Mouse (Mus musculus) heart, postnatal 0 days (tissue): ENCODE measurements around the gene Per2. TPM values are rescaled to one million over a fixed set of nuclear protein-coding genes. Genes with fewer than 3 reads are reported as not detected.

ENCODE experiments used
- ATAC-seq: fragments of 200-750 bp; cut with Nextera tagmentation; 2 replicates; pipeline ENCODE4 v1.8.0; 2017; ENCODE audit warnings: low read depth, moderate number of reproducible peaks, moderate library complexity; ENCODE audit not compliant: insufficient read depth
- DNase-seq: peaks from one replicate; pipeline ENCODE4 v3.0.0-alpha.2; 2016; ENCODE audit warnings: low spot score
- H3K27ac ChIP-seq: fragments of 300-500 bp; sonication (generic); 2 replicates; pipeline ENCODE4 v1.5.1; 2014; ENCODE audit warnings: low read depth, mild to moderate bottlenecking
- H3K27me3 ChIP-seq: fragments of 300-500 bp; sonication (generic); 2 replicates; pipeline ENCODE4 v1.6.1; 2014; ENCODE audit warnings: low read length, mixed read lengths; ENCODE audit not compliant: control insufficient read depth, insufficient read depth
- H3K36me3 ChIP-seq: fragments of 300-500 bp; sonication (generic); replicated peaks from 2 replicates; pipeline ENCODE4 v1.6.1; 2014; ENCODE audit warnings: low read length, mixed read lengths; ENCODE audit not compliant: control insufficient read depth, insufficient read depth
- H3K4me1 ChIP-seq: fragments of 300-500 bp; sonication (generic); 2 replicates; pipeline ENCODE4 v1.6.1; 2014; ENCODE audit warnings: antibody characterized with exemption; ENCODE audit not compliant: control insufficient read depth, insufficient read depth
- H3K4me2 ChIP-seq: fragments of 300-500 bp; sonication (generic); 2 replicates; pipeline ENCODE4 v1.6.1; 2014; ENCODE audit warnings: low read depth, mild to moderate bottlenecking, low read length, moderate library complexity
- H3K4me3 ChIP-seq: fragments of 300-500 bp; sonication (generic); 2 replicates; pipeline ENCODE4 v1.5.1; 2014; ENCODE audit warnings: low read depth, low read length
- H3K9ac ChIP-seq: fragments of 300-500 bp; sonication (generic); replicated peaks from 2 replicates; pipeline ENCODE4 v1.6.1; 2014; ENCODE audit warnings: low read depth, low read length, mixed read lengths
- H3K9me3 ChIP-seq: fragments of 300-500 bp; sonication (generic); replicated peaks from 2 replicates; pipeline ENCODE4 v1.6.1; 2016; ENCODE audit warnings: low read length; ENCODE audit not compliant: control insufficient read depth
- CTCF ChIP-seq: IDR thresholded peaks from 2 replicates; pipeline ENCODE4 v1.5.1; 2016; ENCODE audit warnings: antibody characterized with exemption, control low read depth, low read depth
- EP300 ChIP-seq: IDR thresholded peaks from 2 replicates; pipeline ENCODE4 v1.6.1; 2016; ENCODE audit warnings: antibody characterized with exemption, low read depth
- WGBS: fragments of 180-500 bp; shearing (Covaris S2); extraction: QIAGEN DNeasy Blood & Tissue Kit; methylation state at CpG from one replicate; pipeline ENCODE4 v1.1.7; 2014; 5-methylcytosine and 5-hydroxymethylcytosine counted together
- polyA plus RNA-seq: library from polyadenylated mRNA; unstranded; fragments of >200 nt; fragmentation: Nextera tagmentation; extraction: Ambion mirVana; gene quantifications from 2 replicates; pipeline ENCODE4 v1.2.1, GENCODE M21; 2015
- total RNA-seq: library from RNA; depleted of rRNA; stranded (reverse); fragments of >200 nt; gene quantifications from 2 replicates; pipeline ENCODE4 v1.2.3, GENCODE M21; 2014; ENCODE audit warnings: low replicate concordance

The Per2 gene
- total and polyA plus RNA-seq, 2 experiments from 2014 or later: 3.3 to 14.0 TPM

- Histone ChIP-seq H3K27ac (no peak overlapping the region), H3K27me3 (no peaks in the 10 kb centered on the region), H3K36me3 (no peaks in the 10 kb centered on the region), H3K9ac (no peak overlapping the region), H3K4me3 (no peak overlapping the region), H3K9me3 (no peaks in the 10 kb centered on the region), H3K4me2 (no peak overlapping the region), H3K4me1 (no peaks in the 10 kb centered on the region)
- TF ChIP-seq CTCF (no peak), EP300 (no peak)
- 19% methylated on average over 1 of the region's 1 CpGs for WGBS
- no peak for DNase-seq
- ATAC-seq: no peak
These were observed 54.1 kb downstream of the Per2 start for GRCm38 (mm10) chr1:91404976-91405375.

- DNase-seq (peak; percentile 83), ATAC-seq (peak; percentile 97)
- under 1% methylated on average over 75 of the region's 91 CpGs for WGBS
- peak within 1 kb of the TSS; percentile 84 for H3K27ac ChIP-seq
- peak within 1 kb of the TSS; percentile 82 for H3K9ac ChIP-seq
- H3K4me1 ChIP-seq: peaks cover 12% of the 10 kb centered on the region; the same call in 1 of the 2 replicates
- no peaks in the 10 kb centered on the region for H3K27me3 ChIP-seq
- no peak for TF ChIP-seq CTCF
- TF ChIP-seq EP300: no peak
- H3K36me3 ChIP-seq: peaks cover 7% of the 10 kb centered on the region; the same call in 1 of the 2 replicates
- peak within 1 kb of the TSS; percentile 86 for H3K4me2 ChIP-seq
- peak within 1 kb of the TSS; percentile 73 for H3K4me3 ChIP-seq
- no peaks in the 10 kb centered on the region for H3K9me3 ChIP-seq
These were observed 60.7 kb downstream of the Per2 start, which contains the start of gene Ilkap for GRCm38 (mm10) chr1:91398260-91399062. Ilkap (minus strand) TSS chr1:91398815.

- ATAC-seq: no peak
These were observed 61.2 kb downstream of the Per2 start for GRCm38 (mm10) chr1:91397927-91398259.

GRCm38 (mm10) chr1:91390369-91390768 is 68.8 kb downstream of the Per2 start:
- no peak for DNase-seq
- Histone ChIP-seq H3K4me1 (no peaks in the 10 kb centered on the region), H3K27me3 (no peaks in the 10 kb centered on the region), H3K4me2 (no peak overlapping the region), H3K27ac (no peak overlapping the region), H3K9ac (no peak overlapping the region), H3K4me3 (no peak overlapping the region), H3K36me3 (peaks cover 57% of the 10 kb centered on the region), H3K9me3 (no peaks in the 10 kb centered on the region)
- TF ChIP-seq CTCF: no peak
- no peak for TF ChIP-seq EP300
- ATAC-seq: no peak
- WGBS: 93% methylated on average over 5 of the region's 5 CpGs

More at GRCm38 (mm10) chr1:91397927-91398259, 61.2 kb downstream of the Per2 start:
- Histone ChIP-seq H3K36me3 (peaks cover 8% of the 10 kb centered on the region; the same call in 1 of the 2 replicates), H3K9ac (peak overlapping the region; percentile 82), H3K4me3 (peak overlapping the region; percentile 73), H3K4me1 (peaks cover 12% of the 10 kb centered on the region; the same call in 1 of the 2 replicates), H3K27me3 (no peaks in the 10 kb centered on the region), H3K27ac (peak overlapping the region; percentile 84), H3K4me2 (peak overlapping the region; percentile 86), H3K9me3 (no peaks in the 10 kb centered on the region)
- WGBS: 0% methylated on average over 12 of the region's 12 CpGs
- DNase-seq: no peak
- TF ChIP-seq EP300: no peak
- no peak for TF ChIP-seq CTCF

- Histone ChIP-seq H3K9ac (no peak overlapping the region), H3K36me3 (peaks cover 90% of the 10 kb centered on the region), H3K4me2 (no peak overlapping the region), H3K4me3 (no peak overlapping the region), H3K4me1 (peaks cover 10% of the 10 kb centered on the region), H3K27me3 (no peaks in the 10 kb centered on the region), H3K9me3 (no peaks in the 10 kb centered on the region), H3K27ac (no peak overlapping the region)
- DNase-seq (no peak), ATAC-seq (no peak)
- TF ChIP-seq CTCF: no peak
- no peak for TF ChIP-seq EP300
- WGBS: 87% methylated on average over 4 of the region's 4 CpGs
These were observed 78.0 kb downstream of the Per2 start for GRCm38 (mm10) chr1:91381091-91381471.
